Mouse (Mus musculus) adrenal gland, postnatal 4 days (tissue): ENCODE data around the gene Abhd15. TPM values are rescaled to one million over a fixed set of nuclear protein-coding genes. Genes with fewer than 3 reads are reported as not detected.
"Not testable (repeated sequence)": the region's sequence is repeated elsewhere in the genome, so short reads cannot be mapped to it uniquely, and the experiment has no call there.

Experiments used
- DNase-seq, 2 experiments: peaks; one replicate each; pipeline ENCODE4 v3.0.0; 2021 to 2022; ENCODE audit warnings: low spot score in 2 of 2, mixed read lengths in 2 of 2
- total RNA-seq, 2 experiments: library from RNA; stranded (reverse); gene quantifications; 2 replicates each; pipeline ENCODE4 v1.2.3; 2021

The Abhd15 gene
- total RNA-seq, 2 experiments from 2014 or later: 12.4 to 17.0 TPM

GRCm38 (mm10) chr11:77508068-77509021 lies 6.6 kb upstream of the Abhd15 start:
- DNase-seq: peak; percentile 78 to 85

- no peak for DNase-seq
These were observed 3.6 kb upstream of the Abhd15 start for GRCm38 (mm10) chr11:77511336-77511735.

DNA sequence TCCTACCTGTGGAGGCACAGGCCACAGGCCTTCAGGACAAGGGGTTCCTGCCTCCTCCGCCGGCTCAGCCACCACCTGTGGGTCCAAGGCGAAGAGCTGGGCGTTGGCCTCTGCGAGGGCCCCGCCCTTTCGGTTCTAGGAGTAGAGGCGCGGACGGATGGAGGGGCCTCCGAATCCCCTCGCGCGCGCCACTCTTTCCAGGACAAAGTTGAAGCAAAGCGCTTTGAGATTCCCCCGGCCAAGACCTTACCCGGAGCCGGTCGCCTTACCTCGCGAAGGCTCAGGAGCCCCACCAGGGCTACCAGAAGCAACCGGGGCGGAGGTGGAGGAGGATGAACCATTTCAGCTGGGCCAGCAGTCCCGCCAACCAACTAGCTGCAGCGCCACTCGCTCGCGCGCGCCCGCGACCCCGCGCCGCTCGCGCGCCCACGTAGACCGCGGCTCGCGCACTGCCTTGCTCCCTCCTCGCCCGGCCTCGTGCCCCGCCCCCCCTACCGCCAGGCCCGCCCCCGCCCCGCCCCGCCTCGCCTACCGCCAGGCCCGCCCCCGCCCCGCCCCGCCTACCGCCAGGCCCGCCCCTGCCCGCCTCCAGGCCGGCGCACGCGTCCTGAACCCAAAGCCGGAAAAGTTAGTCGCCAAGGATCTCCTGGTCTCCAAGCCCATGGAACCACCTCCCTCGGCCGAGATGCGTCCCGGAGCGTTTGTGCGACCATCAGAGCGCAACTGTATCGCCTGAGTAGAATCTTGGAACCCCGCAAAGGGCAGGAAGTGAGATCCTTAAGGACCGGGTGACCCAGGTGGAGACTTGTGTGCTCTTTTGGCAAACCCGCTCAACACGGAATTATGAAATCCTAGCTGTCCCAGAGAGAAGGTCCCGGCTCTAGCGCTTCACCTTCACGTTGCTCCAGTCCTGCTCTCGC lies 1.8 kb upstream of the Abhd15 start:
- peak; percentile 65 to 70 for DNase-seq

DNA sequence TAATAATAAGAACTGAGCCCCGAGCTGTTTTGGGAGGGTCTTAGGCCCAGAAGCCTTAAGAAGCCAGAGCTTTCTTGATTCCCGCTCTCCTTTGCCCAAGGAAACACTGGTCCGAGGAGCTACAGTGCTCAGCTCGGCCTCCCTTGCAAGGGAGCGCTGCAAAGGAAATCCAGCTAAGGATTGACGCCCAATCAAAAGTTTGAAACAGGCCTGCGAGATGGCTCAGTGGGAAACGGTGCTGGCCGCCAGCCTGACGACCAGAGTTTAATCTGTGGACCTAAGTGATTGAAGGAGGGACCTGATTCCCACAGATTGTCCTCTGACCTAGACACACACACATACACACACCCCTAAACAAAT lies 1.1 kb upstream of the Abhd15 start:
- no peak for DNase-seq

DNA sequence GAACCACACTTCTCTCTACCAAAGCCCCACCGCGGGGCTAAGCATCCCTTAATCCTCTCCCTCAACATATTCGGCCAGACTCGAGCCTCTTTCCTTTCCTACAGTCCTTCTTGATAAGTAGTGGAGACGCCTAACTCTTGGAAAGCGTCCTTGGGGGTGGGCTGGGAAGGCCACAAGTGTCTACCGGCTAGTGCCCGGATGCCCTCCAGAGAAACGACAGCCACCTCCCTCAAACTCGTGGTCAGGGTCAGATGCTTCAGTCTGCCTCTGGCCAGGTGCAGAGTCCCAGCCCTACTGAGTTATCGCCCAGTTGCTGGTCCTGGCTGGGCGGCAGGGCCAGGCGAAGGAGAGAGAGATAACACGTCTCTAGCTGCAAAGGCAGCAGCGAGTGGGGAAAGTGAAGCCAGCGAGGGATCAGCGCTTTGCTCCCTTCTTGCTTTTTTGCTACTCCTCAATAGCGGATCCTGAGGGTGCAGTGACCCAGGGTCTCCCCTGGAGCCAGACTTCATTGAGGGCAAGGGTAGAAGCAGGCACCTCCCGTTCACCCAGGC lies 565 bp upstream of the Abhd15 start:
- DNase-seq: no peak

DNA sequence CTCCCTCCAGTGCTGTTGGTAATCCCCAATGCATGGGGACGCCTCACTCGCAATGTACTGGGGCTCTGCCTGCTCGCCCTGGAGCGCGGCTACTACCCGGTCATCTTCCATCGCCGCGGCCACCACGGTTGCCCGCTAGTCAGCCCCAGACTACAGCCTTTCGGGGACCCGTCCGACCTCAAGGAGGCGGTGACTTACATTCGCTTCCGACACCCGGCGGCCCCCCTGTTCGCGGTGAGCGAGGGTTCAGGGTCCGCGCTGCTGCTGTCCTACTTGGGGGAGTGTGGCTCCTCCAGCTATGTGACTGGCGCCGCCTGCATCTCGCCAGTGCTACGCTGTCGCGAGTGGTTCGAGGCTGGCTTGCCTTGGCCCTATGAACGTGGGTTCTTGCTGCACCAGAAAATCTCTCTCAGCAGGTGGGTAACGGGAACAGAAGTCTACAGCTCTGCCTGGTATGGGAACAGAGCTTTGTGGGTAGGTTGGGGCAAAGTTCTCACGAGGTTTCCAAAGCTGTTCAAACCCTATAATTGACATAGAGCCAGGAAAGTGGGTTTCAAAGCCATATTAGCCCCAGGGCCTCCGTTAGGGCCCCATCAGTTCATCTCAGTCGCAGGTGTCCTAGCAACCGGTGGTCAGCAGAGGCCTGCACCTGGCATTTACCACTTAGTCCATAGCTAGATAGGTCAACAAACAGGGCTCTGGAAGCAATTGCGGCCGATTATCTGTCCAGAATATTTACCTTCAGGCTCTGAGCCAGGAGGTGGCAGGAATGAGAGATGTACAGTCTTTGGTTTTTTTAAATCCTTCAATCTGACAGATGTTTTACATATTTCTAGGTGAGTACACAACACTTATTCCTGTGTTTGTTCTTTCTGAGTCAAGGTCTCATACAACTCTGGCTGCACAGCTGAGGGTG lies 974 bp downstream of the Abhd15 start, which contains the start of gene Trp53i13:
Trp53i13 (minus strand) TSS at position 344 of the 916 bp plus-strand sequence.
- DNase-seq: no peak

DNA sequence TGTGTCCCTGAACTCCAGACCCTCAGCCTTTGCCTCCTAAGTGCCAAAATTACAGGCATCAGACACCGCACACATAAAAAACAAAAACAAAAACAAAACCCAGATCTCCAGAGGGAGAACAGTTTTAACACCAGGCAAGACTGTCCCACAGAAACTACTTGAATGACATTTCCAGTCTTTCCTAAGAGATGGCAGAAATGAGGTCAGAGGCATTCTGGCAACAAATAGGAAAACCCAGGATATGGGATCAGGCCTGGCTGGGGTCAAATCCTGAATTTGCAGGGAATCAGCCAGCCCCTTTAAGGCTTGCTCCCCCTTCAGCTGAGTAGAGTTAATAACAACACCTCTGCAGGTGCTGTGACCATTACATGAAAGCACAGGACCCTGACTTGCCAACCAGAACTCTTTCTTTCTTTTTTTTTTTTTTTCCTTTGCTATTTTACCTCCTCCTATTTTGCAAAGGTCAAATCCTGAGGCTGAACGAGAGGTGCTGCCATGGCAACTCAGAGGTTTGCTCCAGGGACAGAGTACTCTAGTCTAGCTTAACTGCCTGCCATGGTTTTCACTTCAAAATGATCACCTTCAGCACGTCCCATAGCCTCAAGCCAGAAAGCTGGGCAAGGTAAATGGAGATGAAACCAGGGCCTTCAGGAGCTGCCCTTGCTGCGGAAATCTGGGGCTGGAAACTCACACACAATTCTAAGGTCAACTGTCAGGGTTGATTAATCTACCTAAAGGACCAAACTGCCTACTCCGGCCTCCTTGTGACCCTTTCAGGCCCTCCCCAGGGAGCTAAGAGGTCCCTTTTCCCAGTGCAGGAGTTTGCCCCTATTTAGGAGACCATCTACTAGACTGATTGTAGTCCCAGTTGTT lies 1.9 kb downstream of the Abhd15 start:
- no peak for DNase-seq

DNA sequence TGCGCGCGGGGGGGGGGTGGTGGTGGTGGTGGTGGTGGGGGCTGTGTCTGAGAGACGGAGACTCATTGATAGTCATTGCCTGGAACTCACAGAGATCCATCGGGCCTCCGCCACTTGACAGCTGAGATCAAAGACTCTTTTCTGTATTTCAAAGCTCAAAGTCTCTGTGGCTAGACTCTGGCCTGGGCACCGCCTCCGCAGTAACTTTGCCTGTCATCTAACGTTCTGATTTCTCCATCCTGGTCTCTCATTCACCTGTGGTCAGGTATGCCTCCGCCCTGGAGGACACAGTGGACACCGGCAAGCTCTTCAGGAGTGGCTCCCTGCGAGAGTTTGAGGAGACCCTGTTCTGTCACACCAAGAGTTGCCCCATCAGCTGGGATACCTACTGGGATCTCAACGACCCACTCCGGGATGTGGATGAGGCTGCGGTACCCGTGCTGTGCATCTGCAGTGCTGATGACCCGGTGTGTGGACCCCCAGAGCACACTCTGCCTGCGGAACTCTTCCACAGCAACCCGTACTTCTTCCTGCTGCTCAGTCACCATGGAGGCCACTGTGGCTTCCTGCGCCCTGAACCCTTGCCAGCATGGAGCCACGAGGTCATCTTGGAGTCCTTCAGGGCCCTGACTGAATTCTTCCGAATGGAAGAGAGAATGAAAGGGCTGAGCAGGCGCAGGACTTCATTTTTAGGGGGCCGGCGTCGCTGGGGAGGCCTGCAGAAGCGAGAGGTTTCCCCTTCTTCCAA lies 3.3 kb downstream of the Abhd15 start:
- no peak for DNase-seq

GRCm38 (mm10) chr11:77519043-77519442 lies 4.1 kb downstream of the Abhd15 start, which contains the start of gene Gm10392:
Gm10392 (minus strand) TSS chr11:77519198.
- DNase-seq: no peak

DNA sequence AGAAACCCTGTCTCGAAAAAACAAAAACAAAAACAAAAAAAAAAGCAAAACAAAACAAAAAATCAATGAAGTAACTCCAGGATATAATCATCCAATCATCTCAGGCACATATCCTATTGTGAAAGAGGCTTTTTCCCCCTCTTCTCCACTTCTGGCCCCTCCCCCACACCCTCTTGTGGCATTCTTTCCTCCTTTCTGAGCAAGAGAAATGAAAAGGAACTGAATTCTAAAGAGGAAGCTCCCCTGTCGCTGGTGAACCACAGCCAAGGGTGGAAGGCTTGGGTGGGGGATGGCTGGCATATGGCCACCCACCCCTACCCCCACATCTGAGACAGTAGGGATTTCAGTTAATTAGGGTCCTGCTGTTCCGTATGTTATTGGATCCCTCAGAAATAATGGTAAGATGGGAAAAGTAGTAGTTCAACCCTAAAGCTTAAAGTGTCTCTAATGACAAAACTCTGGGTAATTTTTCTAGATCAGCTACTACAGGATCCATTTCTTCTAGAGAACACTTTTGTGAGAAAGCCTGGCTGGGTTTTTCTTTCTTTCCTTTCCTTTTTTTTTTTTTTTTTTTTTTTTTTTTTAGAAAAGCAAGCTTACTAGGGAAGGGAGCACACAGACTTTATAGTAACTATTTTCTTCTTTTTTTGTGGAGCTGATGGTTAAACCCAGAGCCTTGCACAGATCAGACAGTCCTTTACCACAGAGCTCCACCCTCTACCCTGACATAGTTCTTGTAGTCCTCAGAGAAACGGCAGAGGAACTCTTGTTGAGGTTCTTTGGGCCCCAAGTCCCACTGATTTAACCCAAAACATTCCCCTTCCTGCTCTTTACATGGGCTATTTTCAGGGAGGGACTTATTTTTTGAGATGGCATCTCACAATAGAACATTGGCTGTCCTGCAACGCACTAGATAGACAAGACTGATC lies 5.9 kb downstream of the Abhd15 start:
- no peak for DNase-seq

GRCm38 (mm10) chr11:77525804-77526486 lies 11.0 kb downstream of the Abhd15 start:
- DNase-seq: no peak

- DNase-seq: not testable (repeated sequence)
These were observed 13.5 kb downstream of the Abhd15 start for GRCm38 (mm10) chr11:77528420-77528819.

- no peak for DNase-seq
These were observed 14.7 kb downstream of the Abhd15 start for GRCm38 (mm10) chr11:77529644-77530043.

DNA sequence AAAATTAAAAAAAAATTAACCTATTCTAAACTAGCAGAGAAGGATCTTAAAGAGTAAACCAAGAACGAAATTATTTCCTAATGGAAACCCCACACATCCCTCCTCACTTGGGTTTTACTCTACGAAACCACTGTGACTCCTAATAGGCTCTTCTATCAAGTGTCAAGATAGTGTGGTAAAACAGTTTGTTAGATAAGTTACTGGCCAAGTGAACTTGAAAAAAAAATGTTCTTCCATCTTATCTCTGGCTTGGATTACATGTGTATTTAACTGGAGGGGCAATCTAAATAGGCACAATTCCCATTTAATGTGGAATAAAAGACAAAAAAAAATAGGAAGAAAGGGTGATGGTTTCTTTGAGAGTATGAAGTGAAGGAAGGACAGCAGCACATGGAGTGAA lies 15.9 kb downstream of the Abhd15 start:
- no peak for DNase-seq

GRCm38 (mm10) chr11:77532202-77532846 lies 17.4 kb downstream of the Abhd15 start:
- no peak for DNase-seq

- no peak for DNase-seq
These were observed 30.3 kb downstream of the Abhd15 start for GRCm38 (mm10) chr11:77545261-77545660.
